Mouse (Mus musculus) liver, embryonic 14.5 days (tissue): ENCODE results near the gene 4921504E06Rik. TPM values are rescaled to one million over a fixed set of nuclear protein-coding genes. Genes with fewer than 3 reads are reported as not detected.

Experiments
- ATAC-seq: fragments of 200-750 bp; cut with Nextera tagmentation; 2 replicates; pipeline ENCODE4 v1.8.0; 2017; ENCODE audit warnings: moderate number of reproducible peaks, mild to moderate bottlenecking, moderate library complexity; ENCODE audit not compliant: insufficient read depth
- DNase-seq, 3 experiments: peaks; one replicate each; pipeline ENCODE4 v3.0.0-alpha.2; 2012 to 2013; ENCODE audit warnings: low read depth in 3 of 3, low spot score in 3 of 3
- H3K27ac ChIP-seq: fragments of 300-500 bp; sonication (generic); 2 replicates; pipeline ENCODE4 v1.5.1; 2014; ENCODE audit warnings: moderate library complexity, mild to moderate bottlenecking, control low read depth, inconsistent platforms
- H3K27me3 ChIP-seq: fragments of 300-500 bp; sonication (generic); 2 replicates; pipeline ENCODE4 v1.6.1; 2014; ENCODE audit warnings: mild to moderate bottlenecking, low read length, moderate library complexity; ENCODE audit not compliant: control insufficient read depth, insufficient read depth
- H3K36me3 ChIP-seq: fragments of 300-500 bp; sonication (generic); replicated peaks from 2 replicates; pipeline ENCODE4 v1.6.1; 2014; ENCODE audit warnings: low read depth; ENCODE audit not compliant: control insufficient read depth, insufficient read depth
- H3K4me1 ChIP-seq, 2 experiments: fragments of 200-500 bp in 1 of 2; fragments of 300-500 bp in 1 of 2; sonication (generic) in 1 of 2; replicated peaks; 2 replicates each; pipeline ENCODE4 v1.6.1; 2012 to 2014; ENCODE audit warnings: antibody characterized with exemption in 1 of 2, inconsistent platforms in 1 of 2, low read length in 1 of 2; ENCODE audit not compliant: control insufficient read depth in 2 of 2, insufficient read depth in 2 of 2
- H3K4me2 ChIP-seq: fragments of 300-500 bp; sonication (generic); 2 replicates; pipeline ENCODE4 v1.6.1; 2014; ENCODE audit warnings: low read depth, mild to moderate bottlenecking, control low read depth, moderate library complexity
- H3K4me3 ChIP-seq, 2 experiments: fragments of 200-500 bp in 1 of 2; fragments of 300-500 bp in 1 of 2; sonication (generic) in 1 of 2; 2 replicates each; pipeline ENCODE4 v1.5.1; 2012 to 2014; ENCODE audit warnings: low read depth in 2 of 2, low read length in 2 of 2, mild to moderate bottlenecking in 2 of 2, control low read depth in 1 of 2, inconsistent platforms in 1 of 2, moderate library complexity in 1 of 2; ENCODE audit not compliant: insufficient read depth in 1 of 2
- H3K9ac ChIP-seq: fragments of 300-500 bp; sonication (generic); replicated peaks from 2 replicates; pipeline ENCODE4 v1.6.1; 2014; ENCODE audit warnings: mild to moderate bottlenecking, control low read depth, moderate library complexity
- H3K9me3 ChIP-seq: fragments of 300-500 bp; sonication (generic); 2 replicates; pipeline ENCODE4 v1.6.1; 2016; ENCODE audit warnings: low read length, mixed read lengths; ENCODE audit not compliant: control insufficient read depth
- CTCF ChIP-seq: IDR thresholded peaks from 2 replicates; pipeline ENCODE4 v1.5.1; 2016; ENCODE audit warnings: antibody characterized with exemption, low read depth, control low read depth
- EP300 ChIP-seq: IDR thresholded peaks from 2 replicates; pipeline ENCODE4 v1.6.1; 2016; ENCODE audit warnings: antibody characterized with exemption, low read depth
- WGBS: fragments of 180-500 bp; shearing (Covaris S2); extraction: QIAGEN DNeasy Blood & Tissue Kit; methylation state at CpG from one replicate; pipeline ENCODE4 v1.1.7; 2014; ENCODE audit not compliant: insufficient replicate concordance; 5-methylcytosine and 5-hydroxymethylcytosine counted together
- polyA plus RNA-seq, 2 experiments: library from polyadenylated mRNA; depleted of rRNA in 1 of 2; stranded (reverse) in 1 of 2; unstranded in 1 of 2; fragments of >200 nt; fragmentation: Nextera tagmentation in 1 of 2; extraction: Ambion mirVana in 1 of 2; gene quantifications; 2 replicates each; pipeline versions ENCODE4 v1.2.1 to v1.2.3; 2012 to 2014

4921504E06Rik gene
- polyA plus RNA-seq, 2 experiments, result not detected

- WGBS, result 0% methylated on average over 1 of the region's 1 CpGs
- no peak overlapping the region for H3K4me2 ChIP-seq
- H3K9me3 ChIP-seq, result no peaks in the 10 kb centered on the region
- H3K4me3 ChIP-seq, result no peak overlapping the region
- no peaks in the 10 kb centered on the region for H3K27me3 ChIP-seq
- no peaks in the 10 kb centered on the region for H3K36me3 ChIP-seq
- DNase-seq, result peak; percentile 11 to 29 (median 26)
- ATAC-seq, result no peak
- no peak overlapping the region for H3K27ac ChIP-seq
- no peaks in the 10 kb centered on the region for H3K4me1 ChIP-seq
- H3K9ac ChIP-seq, result no peak overlapping the region
- TF ChIP-seq CTCF (peak; percentile 57), EP300 (no peak)
These were observed 24.9 kb downstream of the 4921504E06Rik start for GRCm38 (mm10) chr2:19528797-19529196.

GRCm38 (mm10) chr2:19524071-19524470 lies 29.6 kb downstream of the 4921504E06Rik start:
- TF ChIP-seq EP300 (no peak), CTCF (no peak)
- DNase-seq (no peak), ATAC-seq (no peak)
- Histone ChIP-seq H3K36me3 (no peaks in the 10 kb centered on the region), H3K27ac (no peak overlapping the region), H3K4me2 (no peak overlapping the region), H3K4me3 (no peak overlapping the region), H3K4me1 (no peaks in the 10 kb centered on the region), H3K9ac (no peak overlapping the region), H3K9me3 (no peaks in the 10 kb centered on the region), H3K27me3 (no peaks in the 10 kb centered on the region; the same call in 1 of the 2 replicates)
- 45% methylated on average over 5 of the region's 5 CpGs for WGBS

GRCm38 (mm10) chr2:19521662-19522061 lies 32.1 kb downstream of the 4921504E06Rik start:
- DNase-seq, result no peak
- Histone ChIP-seq H3K27ac (no peak overlapping the region), H3K4me3 (no peak overlapping the region), H3K9ac (no peak overlapping the region), H3K4me1 (no peaks in the 10 kb centered on the region), H3K27me3 (no peaks in the 10 kb centered on the region; the same call in 1 of the 2 replicates), H3K36me3 (no peaks in the 10 kb centered on the region), H3K4me2 (no peak overlapping the region), H3K9me3 (no peaks in the 10 kb centered on the region)
- WGBS, result 18% methylated on average over 7 of the region's 7 CpGs
- TF ChIP-seq EP300, result no peak
- no peak for TF ChIP-seq CTCF
- no peak for ATAC-seq

GRCm38 (mm10) chr2:19520617-19521016 lies 33.1 kb downstream of the 4921504E06Rik start:
- Histone ChIP-seq H3K9me3 (no peaks in the 10 kb centered on the region), H3K4me3 (no peak overlapping the region), H3K36me3 (no peaks in the 10 kb centered on the region), H3K27me3 (no peaks in the 10 kb centered on the region; the same call in 1 of the 2 replicates), H3K9ac (no peak overlapping the region), H3K27ac (no peak overlapping the region), H3K4me2 (no peak overlapping the region), H3K4me1 (no peaks in the 10 kb centered on the region)
- 56% methylated on average over 2 of the region's 2 CpGs for WGBS
- ATAC-seq (no peak), DNase-seq (no peak)
- TF ChIP-seq CTCF (no peak), EP300 (no peak)

GRCm38 (mm10) chr2:19519768-19520167 lies 33.9 kb downstream of the 4921504E06Rik start:
- no peak overlapping the region for H3K9ac ChIP-seq
- DNase-seq (no peak), ATAC-seq (no peak)
- no peak overlapping the region for H3K4me3 ChIP-seq
- TF ChIP-seq CTCF (peak; percentile 55), EP300 (no peak)
- H3K9me3 ChIP-seq, result no peaks in the 10 kb centered on the region
- H3K27ac ChIP-seq, result no peak overlapping the region
- no peaks in the 10 kb centered on the region; the same call in 1 of the 2 replicates for H3K27me3 ChIP-seq
- no peak overlapping the region for H3K4me2 ChIP-seq
- H3K4me1 ChIP-seq, result no peaks in the 10 kb centered on the region
- H3K36me3 ChIP-seq, result no peaks in the 10 kb centered on the region
- 7% methylated on average over 7 of the region's 7 CpGs for WGBS
